22 mouse cellular contexts compared by ENCODE assay signal in the genomic region with DNA sequence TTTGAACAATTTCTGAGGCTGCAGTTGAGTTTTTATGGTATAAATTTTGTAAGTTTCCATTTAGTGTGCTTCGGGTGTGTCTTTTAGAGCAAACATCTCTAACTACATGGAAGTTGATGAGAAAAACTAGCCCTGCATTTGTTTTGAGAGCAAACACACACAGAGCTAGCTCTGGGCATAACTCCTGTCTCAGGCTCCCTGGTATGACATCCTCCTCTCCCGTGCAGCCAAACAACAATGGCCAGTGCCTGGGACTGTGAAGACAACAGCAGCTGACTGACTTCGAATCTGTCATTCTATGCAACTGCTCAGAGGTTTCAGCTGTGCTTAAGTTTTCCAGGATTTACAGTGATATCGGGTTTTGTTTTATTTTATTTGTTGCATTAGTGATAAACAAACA.
DNase-seq lines count a peak whose midpoint lies in the region; ATAC-seq lines count a peak whose summit lies in the region.
"Had no signal": no experiment of that assay in that cellular context is flagged by ENCODE, and none has a peak within 500 bp of the region (broad histone marks: within the 10 kb centered on the region; RNA-seq: fewer than 3 reads in every experiment).

No protein-coding gene starts in this region.

- no peak for ATAC-seq in heart, embryonic 12.5 days (ENCODE audit: insufficient number of reproducible peaks, low FRiP score)
- no peak for ATAC-seq in limb, embryonic 11.5 days (ENCODE audit: insufficient number of reproducible peaks, low FRiP score, low TSS enrichment, low read depth)
- ATAC-seq: CD4-positive, CD25-positive, alpha-beta regulatory T cell, adult 4 months; forebrain, embryonic 16.5 days had no signal

- no peak for DNase-seq in heart, adult 18-20 months
- DNase-seq in limb, embryonic 11.5 days (ENCODE audit: low spot score), result peak; percentile 17
- DNase-seq in limb, embryonic 10.5 days (ENCODE audit: low spot score), result no peak
- peak; percentile 7 for DNase-seq in retina, postnatal 1 day
- DNase-seq in retina, embryonic 14.5 days (ENCODE audit: low spot score), result no peak
- DNase-seq in mesoderm, embryonic 11.5 days (ENCODE audit: low read depth, low spot score), result peak; percentile 20
- no peak for DNase-seq in left cerebral cortex, adult 8-10 months (ENCODE audit: low spot score in 2 of 2)
- DNase-seq: adrenal gland, postnatal 25 days; cerebellum, adult 11-12 months; cerebellum, postnatal 10 days; gastrocnemius, postnatal 10 days; right cerebral cortex, adult 18-20 months had no signal

- no peak overlapping the region for H3K4me3 ChIP-seq in heart, embryonic 12.5 days
- no peak overlapping the region for H3K4me3 ChIP-seq in limb, embryonic 11.5 days (ENCODE audit: low read depth, low read length)
- H3K4me3 ChIP-seq in limb, embryonic 10.5 days, result no peak overlapping the region
- H3K4me3 ChIP-seq: embryonic facial prominence, embryonic 15.5 days; hindbrain, embryonic 12.5 days; limb, embryonic 12.5 days; liver, embryonic 15.5 days; midbrain, embryonic 10.5 days; neural tube, embryonic 12.5 days had no signal

- no peaks in the 10 kb centered on the region for H3K36me3 ChIP-seq in heart, embryonic 12.5 days
- H3K36me3 ChIP-seq in limb, embryonic 11.5 days (ENCODE audit: control insufficient read depth, insufficient read depth, low read length), result no peaks in the 10 kb centered on the region
- no peaks in the 10 kb centered on the region for H3K36me3 ChIP-seq in limb, embryonic 10.5 days
- H3K36me3 ChIP-seq: embryonic facial prominence, embryonic 15.5 days; hindbrain, embryonic 12.5 days; limb, embryonic 12.5 days; liver, embryonic 15.5 days; midbrain, embryonic 10.5 days; neural tube, embryonic 12.5 days had no signal

- H3K4me2 ChIP-seq in heart, embryonic 12.5 days, result no peak overlapping the region
- no peak overlapping the region for H3K4me2 ChIP-seq in limb, embryonic 11.5 days (ENCODE audit: low read depth, severe bottlenecking)
- H3K4me2 ChIP-seq: embryonic facial prominence, embryonic 15.5 days; hindbrain, embryonic 12.5 days; limb, embryonic 12.5 days; liver, embryonic 15.5 days; neural tube, embryonic 12.5 days had no signal

- no peaks in the 10 kb centered on the region for H3K9me3 ChIP-seq in heart, embryonic 12.5 days (replicated peaks)
- no peaks in the 10 kb centered on the region for H3K9me3 ChIP-seq in limb, embryonic 11.5 days (ENCODE audit: control insufficient read depth, low read length)
- H3K9me3 ChIP-seq in limb, embryonic 10.5 days (replicated peaks), result no peaks in the 10 kb centered on the region
- H3K9me3 ChIP-seq: embryonic facial prominence, embryonic 15.5 days; hindbrain, embryonic 12.5 days; limb, embryonic 12.5 days; liver, embryonic 15.5 days; midbrain, embryonic 10.5 days; neural tube, embryonic 12.5 days had no signal

- no peak overlapping the region for H3K9ac ChIP-seq in heart, embryonic 12.5 days
- no peak overlapping the region for H3K9ac ChIP-seq in limb, embryonic 11.5 days (ENCODE audit: low read length)
- H3K9ac ChIP-seq: embryonic facial prominence, embryonic 15.5 days; hindbrain, embryonic 12.5 days; limb, embryonic 12.5 days; liver, embryonic 15.5 days; neural tube, embryonic 12.5 days had no signal

- no peaks in the 10 kb centered on the region for H3K27me3 ChIP-seq in heart, embryonic 12.5 days (replicated peaks)
- no peaks in the 10 kb centered on the region for H3K27me3 ChIP-seq in limb, embryonic 11.5 days (ENCODE audit: control insufficient read depth, insufficient read depth, low read length)
- H3K27me3 ChIP-seq in limb, embryonic 10.5 days (ENCODE audit: low read depth, poor library complexity, severe bottlenecking), result no peaks in the 10 kb centered on the region
- H3K27me3 ChIP-seq: embryonic facial prominence, embryonic 15.5 days; hindbrain, embryonic 12.5 days; limb, embryonic 12.5 days; neural tube, embryonic 12.5 days had no signal

- WGBS in heart, embryonic 12.5 days, result 49% methylated on average over 4 of the region's 4 CpGs
- WGBS in limb, embryonic 11.5 days, result 63% methylated on average over 4 of the region's 4 CpGs
- WGBS in limb, embryonic 10.5 days, result 70% methylated on average over 4 of the region's 4 CpGs

- H3K4me1 ChIP-seq in heart, embryonic 12.5 days (replicated peaks), result peaks cover 27% of the 10 kb centered on the region
- no peaks in the 10 kb centered on the region for H3K4me1 ChIP-seq in limb, embryonic 11.5 days (ENCODE audit: control insufficient read depth, insufficient read depth, low read length)
- 0 out of 2 replicates have a peak, but pooled peaks cover 4% of the 10 kb centered on the region for H3K4me1 ChIP-seq in limb, embryonic 10.5 days
- H3K4me1 ChIP-seq: embryonic facial prominence, embryonic 15.5 days; neural tube, embryonic 12.5 days had no signal

- 0 out of 2 replicates have a peak overlapping the region, but pooled peaks have one; percentile 1 for H3K27ac ChIP-seq in heart, embryonic 12.5 days (ENCODE audit: poor library complexity, severe bottlenecking)
- no peak overlapping the region for H3K27ac ChIP-seq in limb, embryonic 11.5 days (replicated peaks; ENCODE audit: low read depth, low read length)
- no peak overlapping the region for H3K27ac ChIP-seq in limb, embryonic 10.5 days
- H3K27ac ChIP-seq: embryonic facial prominence, embryonic 15.5 days; hindbrain, embryonic 12.5 days; limb, embryonic 12.5 days; liver, embryonic 15.5 days; macrophage; midbrain, embryonic 10.5 days; neural tube, embryonic 12.5 days had no signal

Comparison
In these comparisons a context has a peak if more than half of its experiments do, and no peak if none do; other contexts are left out.
1. DNase-seq: peak in limb, embryonic 11.5 days (single experiment), retina, postnatal 1 day (single experiment) and mesoderm, embryonic 11.5 days (single experiment); none in heart, adult 18-20 months (0 of 2), limb, embryonic 10.5 days (single experiment), retina, embryonic 14.5 days (single experiment) and left cerebral cortex, adult 8-10 months (0 of 2).